Mouse (Mus musculus) liver, postnatal 0 days (tissue): Measurements from ENCODE around the gene Fdxacb1. TPM values are rescaled to one million over a fixed set of nuclear protein-coding genes. Genes with fewer than 3 reads are reported as not detected.

Source experiments
- ATAC-seq: fragments of 200-750 bp; cut with Nextera tagmentation; 2 replicates; pipeline ENCODE4 v1.8.0; 2017; ENCODE audit warnings: mild to moderate bottlenecking, moderate library complexity
- DNase-seq: peaks from one replicate; pipeline ENCODE4 v3.0.0-alpha.2; 2016
- H3K27ac ChIP-seq: fragments of 300-500 bp; sonication (generic); 2 replicates; pipeline ENCODE4 v1.5.1; 2014; ENCODE audit warnings: antibody characterized with exemption, moderate library complexity, mild to moderate bottlenecking, low read depth
- H3K27me3 ChIP-seq: fragments of 300-500 bp; sonication (generic); 2 replicates; pipeline ENCODE4 v1.6.1; 2014; ENCODE audit warnings: low read length, control low read depth, mixed read lengths; ENCODE audit not compliant: insufficient read depth
- H3K36me3 ChIP-seq: fragments of 300-500 bp; sonication (generic); replicated peaks from 2 replicates; pipeline ENCODE4 v1.6.1; 2014; ENCODE audit warnings: mild to moderate bottlenecking, control low read depth, low read length, moderate library complexity, mixed read lengths; ENCODE audit not compliant: insufficient read depth
- H3K4me1 ChIP-seq: fragments of 300-500 bp; sonication (generic); 2 replicates; pipeline ENCODE4 v1.6.1; 2014; ENCODE audit warnings: antibody characterized with exemption, mild to moderate bottlenecking, control low read depth; ENCODE audit not compliant: insufficient read depth
- H3K4me2 ChIP-seq: fragments of 300-500 bp; sonication (generic); 2 replicates; pipeline ENCODE4 v1.6.1; 2014; ENCODE audit warnings: low read depth, mild to moderate bottlenecking, low read length, moderate library complexity, mixed read lengths
- H3K4me3 ChIP-seq: fragments of 300-500 bp; sonication (generic); 2 replicates; pipeline ENCODE4 v1.5.1; 2014; ENCODE audit warnings: low read depth, low read length
- H3K9ac ChIP-seq: fragments of 300-500 bp; sonication (generic); replicated peaks from 2 replicates; pipeline ENCODE4 v1.6.1; 2014; ENCODE audit warnings: mild to moderate bottlenecking, moderate library complexity
- H3K9me3 ChIP-seq: fragments of 300-500 bp; sonication (generic); 2 replicates; pipeline ENCODE4 v1.6.1; 2016; ENCODE audit warnings: mild to moderate bottlenecking, control low read depth, low read length, mixed read lengths
- CTCF ChIP-seq: sonication (generic); IDR thresholded peaks from 2 replicates; pipeline ENCODE4 v1.5.1; 2016; ENCODE audit warnings: antibody characterized with exemption, low read depth
- EP300 ChIP-seq: IDR thresholded peaks from 2 replicates; pipeline ENCODE4 v1.6.1; 2016; ENCODE audit warnings: antibody characterized with exemption, low read depth, mild to moderate bottlenecking
- WGBS: fragments of 180-500 bp; shearing (Covaris S2); extraction: QIAGEN DNeasy Blood & Tissue Kit; methylation state at CpG from one replicate; pipeline ENCODE4 v1.1.7; 2014; ENCODE audit not compliant: insufficient replicate concordance; 5-methylcytosine and 5-hydroxymethylcytosine counted together
- polyA plus RNA-seq: library from polyadenylated mRNA; unstranded; fragments of >200 nt; fragmentation: Nextera tagmentation; extraction: Ambion mirVana; gene quantifications from 2 replicates; pipeline ENCODE4 v1.2.1, GENCODE M21; 2015

Fdxacb1 gene
- polyA plus RNA-seq, 1 experiment from 2014 or later = 6.6 TPM

DNA sequence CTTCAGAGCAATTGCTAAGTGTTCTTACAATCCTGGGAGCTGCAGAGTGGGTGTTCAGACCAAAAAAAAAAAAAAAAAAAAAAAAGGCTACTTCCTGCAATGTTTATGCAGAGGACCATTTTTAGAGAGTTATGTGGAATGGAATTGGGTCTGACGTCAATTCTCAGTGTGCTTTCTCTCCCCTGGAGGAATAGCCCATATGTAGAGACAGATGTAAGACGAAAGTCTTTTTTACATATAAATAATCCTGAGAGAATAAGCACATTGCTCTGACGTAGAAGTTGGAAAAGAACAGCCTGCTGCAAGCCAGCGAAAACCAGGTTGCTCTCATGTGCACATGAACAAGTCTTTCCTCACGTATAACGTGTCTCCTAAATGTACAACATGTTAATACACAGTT lies 51.7 kb downstream of the Fdxacb1 start:
- TF ChIP-seq CTCF = no peak
- TF ChIP-seq EP300 = no peak
- Histone ChIP-seq H3K27ac (no peak overlapping the region), H3K9ac (no peak overlapping the region), H3K27me3 (no peaks in the 10 kb centered on the region), H3K4me2 (no peak overlapping the region), H3K4me1 (peaks cover 9% of the 10 kb centered on the region), H3K4me3 (no peak overlapping the region), H3K9me3 (no peaks in the 10 kb centered on the region), H3K36me3 (peaks cover 2% of the 10 kb centered on the region; the same call in 1 of the 2 replicates)
- WGBS = 91% methylated on average over 6 of the region's 6 CpGs
- DNase-seq (no peak), ATAC-seq (no peak)

DNA sequence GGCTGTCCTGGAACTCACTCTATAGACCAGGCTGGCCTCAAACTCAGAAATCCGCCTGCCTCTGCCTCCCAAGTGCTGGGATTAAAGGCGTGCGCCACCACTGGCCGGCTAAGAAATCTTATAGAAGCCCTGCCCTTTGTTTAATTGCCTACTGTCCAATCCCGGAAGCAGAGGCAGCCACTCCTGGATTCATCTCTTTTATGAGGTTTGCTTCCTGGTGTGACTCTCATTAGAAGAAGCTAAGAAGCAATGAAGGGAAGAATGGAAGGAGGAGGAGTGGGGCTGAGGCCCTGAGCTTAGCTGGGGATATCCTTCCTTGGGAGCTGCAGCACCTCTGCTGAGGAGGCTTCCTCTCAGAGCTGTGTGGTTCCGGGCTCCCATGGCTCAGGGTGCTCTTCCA lies 53.6 kb downstream of the Fdxacb1 start:
- H3K9me3 ChIP-seq = no peaks in the 10 kb centered on the region
- no peak for DNase-seq
- WGBS = 92% methylated on average over 6 of the region's 6 CpGs
- H3K36me3 ChIP-seq = peaks cover 2% of the 10 kb centered on the region; the same call in 1 of the 2 replicates
- H3K4me1 ChIP-seq = peaks cover 9% of the 10 kb centered on the region
- ATAC-seq = no peak
- H3K27me3 ChIP-seq = no peaks in the 10 kb centered on the region
- H3K4me3 ChIP-seq = no peak overlapping the region
- no peak overlapping the region for H3K9ac ChIP-seq
- TF ChIP-seq EP300 (no peak), CTCF (no peak)
- H3K27ac ChIP-seq = no peak overlapping the region
- no peak overlapping the region for H3K4me2 ChIP-seq

DNA sequence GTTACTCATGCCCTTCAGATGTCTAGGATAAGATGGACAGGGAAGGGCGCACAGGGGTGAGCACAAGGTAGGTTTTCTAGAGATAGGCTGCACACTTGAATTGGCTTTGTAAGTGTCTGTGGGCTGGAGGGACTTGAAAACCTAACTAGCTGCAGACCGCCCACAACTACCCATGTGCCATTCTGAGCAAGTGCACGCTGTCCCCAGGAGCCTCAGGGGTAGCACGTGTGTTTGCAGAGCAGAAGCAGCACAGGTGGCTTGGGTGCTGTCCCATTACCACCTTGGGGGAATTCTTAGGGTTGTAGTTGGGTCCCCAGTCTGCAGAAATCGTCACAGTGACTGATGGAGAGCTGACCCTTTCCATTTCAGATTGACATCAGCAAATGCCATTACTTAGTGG lies 54.2 kb downstream of the Fdxacb1 start:
- Histone ChIP-seq H3K4me1 (peaks cover 9% of the 10 kb centered on the region), H3K27ac (no peak overlapping the region), H3K4me2 (no peak overlapping the region), H3K27me3 (no peaks in the 10 kb centered on the region), H3K9me3 (no peaks in the 10 kb centered on the region), H3K36me3 (peaks cover 2% of the 10 kb centered on the region; the same call in 1 of the 2 replicates), H3K4me3 (no peak overlapping the region), H3K9ac (no peak overlapping the region)
- ATAC-seq (no peak), DNase-seq (no peak)
- WGBS = 84% methylated on average over 5 of the region's 5 CpGs
- no peak for TF ChIP-seq CTCF
- TF ChIP-seq EP300 = no peak

Other genes starting within 250 kb of the Fdxacb1 start
- gene Pts, start 239.5 kb upstream of the Fdxacb1 start, polyA plus RNA-seq = 44.6 and 48.9 TPM in 2 replicates
- 19.1 and 19.8 TPM in 2 replicates for gene Il18, start 213.4 kb upstream of the Fdxacb1 start, polyA plus RNA-seq
- gene Bco2, start 213.1 kb upstream of the Fdxacb1 start, polyA plus RNA-seq = 1.1 and 1.6 TPM in 2 replicates
- gene Tex12, start 206.9 kb upstream of the Fdxacb1 start, polyA plus RNA-seq = not detected in 2 replicates
- gene Sdhd, start 164.4 kb upstream of the Fdxacb1 start, polyA plus RNA-seq = 454 and 476 TPM in 2 replicates
- gene Timm8b, start 164.3 kb upstream of the Fdxacb1 start, polyA plus RNA-seq = 198 and 212 TPM in 2 replicates
- 0.51 and 0.73 TPM in 2 replicates for gene Pih1d2, start 150.9 kb upstream of the Fdxacb1 start, polyA plus RNA-seq
- 8.3 and 9.2 TPM in 2 replicates for gene Nkapd1, start 150.8 kb upstream of the Fdxacb1 start, polyA plus RNA-seq
- gene Dlat, start 108.5 kb upstream of the Fdxacb1 start, polyA plus RNA-seq = 25.5 and 26.1 TPM in 2 replicates
- gene Dixdc1, start 28.7 kb upstream of the Fdxacb1 start, polyA plus RNA-seq = 3.6 and 3.7 TPM in 2 replicates
- gene 2310030G06Rik, start 21.7 kb upstream of the Fdxacb1 start, polyA plus RNA-seq = 11.6 and 13.9 TPM in 2 replicates
- 9.1 and 14.2 TPM in 2 replicates for gene Cryab, start 16.9 kb upstream of the Fdxacb1 start, polyA plus RNA-seq
- gene Hspb2, start 15.9 kb upstream of the Fdxacb1 start, polyA plus RNA-seq = 0.86 and 1.2 TPM in 2 replicates
- 7.5 and 8.6 TPM in 2 replicates for gene Alg9, start 6.8 kb downstream of the Fdxacb1 start, polyA plus RNA-seq
- gene 1110032A03Rik, start 7.3 kb downstream of the Fdxacb1 start, polyA plus RNA-seq = 34.6 and 36.2 TPM in 2 replicates
- 18.8 and 29.0 TPM in 2 replicates for gene Ppp2r1b, start 77.1 kb downstream of the Fdxacb1 start, polyA plus RNA-seq
- 4.0 and 5.3 TPM in 2 replicates for gene Sik2, start 240.8 kb downstream of the Fdxacb1 start, polyA plus RNA-seq